Mouse (Mus musculus) heart, postnatal 0 days (tissue): ENCODE data around the gene Elp4. TPM values are rescaled to one million over a fixed set of nuclear protein-coding genes. Genes with fewer than 3 reads are reported as not detected.

ENCODE experiments used
- ATAC-seq: fragments of 200-750 bp; cut with Nextera tagmentation; 2 replicates; pipeline ENCODE4 v1.8.0; 2017; ENCODE audit warnings: low read depth, moderate number of reproducible peaks, moderate library complexity; ENCODE audit not compliant: insufficient read depth
- DNase-seq: peaks from one replicate; pipeline ENCODE4 v3.0.0-alpha.2; 2016; ENCODE audit warnings: low spot score
- H3K27ac ChIP-seq: fragments of 300-500 bp; sonication (generic); 2 replicates; pipeline ENCODE4 v1.5.1; 2014; ENCODE audit warnings: low read depth, mild to moderate bottlenecking
- H3K27me3 ChIP-seq: fragments of 300-500 bp; sonication (generic); 2 replicates; pipeline ENCODE4 v1.6.1; 2014; ENCODE audit warnings: low read length, mixed read lengths; ENCODE audit not compliant: control insufficient read depth, insufficient read depth
- H3K36me3 ChIP-seq: fragments of 300-500 bp; sonication (generic); replicated peaks from 2 replicates; pipeline ENCODE4 v1.6.1; 2014; ENCODE audit warnings: low read length, mixed read lengths; ENCODE audit not compliant: control insufficient read depth, insufficient read depth
- H3K4me1 ChIP-seq: fragments of 300-500 bp; sonication (generic); 2 replicates; pipeline ENCODE4 v1.6.1; 2014; ENCODE audit warnings: antibody characterized with exemption; ENCODE audit not compliant: control insufficient read depth, insufficient read depth
- H3K4me2 ChIP-seq: fragments of 300-500 bp; sonication (generic); 2 replicates; pipeline ENCODE4 v1.6.1; 2014; ENCODE audit warnings: low read depth, mild to moderate bottlenecking, low read length, moderate library complexity
- H3K4me3 ChIP-seq: fragments of 300-500 bp; sonication (generic); 2 replicates; pipeline ENCODE4 v1.5.1; 2014; ENCODE audit warnings: low read depth, low read length
- H3K9ac ChIP-seq: fragments of 300-500 bp; sonication (generic); replicated peaks from 2 replicates; pipeline ENCODE4 v1.6.1; 2014; ENCODE audit warnings: low read depth, low read length, mixed read lengths
- H3K9me3 ChIP-seq: fragments of 300-500 bp; sonication (generic); replicated peaks from 2 replicates; pipeline ENCODE4 v1.6.1; 2016; ENCODE audit warnings: low read length; ENCODE audit not compliant: control insufficient read depth
- CTCF ChIP-seq: IDR thresholded peaks from 2 replicates; pipeline ENCODE4 v1.5.1; 2016; ENCODE audit warnings: antibody characterized with exemption, control low read depth, low read depth
- EP300 ChIP-seq: IDR thresholded peaks from 2 replicates; pipeline ENCODE4 v1.6.1; 2016; ENCODE audit warnings: antibody characterized with exemption, low read depth
- WGBS: fragments of 180-500 bp; shearing (Covaris S2); extraction: QIAGEN DNeasy Blood & Tissue Kit; methylation state at CpG from one replicate; pipeline ENCODE4 v1.1.7; 2014; 5-methylcytosine and 5-hydroxymethylcytosine counted together
- polyA plus RNA-seq: library from polyadenylated mRNA; unstranded; fragments of >200 nt; fragmentation: Nextera tagmentation; extraction: Ambion mirVana; gene quantifications from 2 replicates; pipeline ENCODE4 v1.2.1, GENCODE M21; 2015
- total RNA-seq: library from RNA; depleted of rRNA; stranded (reverse); fragments of >200 nt; gene quantifications from 2 replicates; pipeline ENCODE4 v1.2.3, GENCODE M21; 2014; ENCODE audit warnings: low replicate concordance

Gene Elp4
- total and polyA plus RNA-seq, 2 experiments from 2014 or later, result 3.0 to 13.1 TPM

DNA sequence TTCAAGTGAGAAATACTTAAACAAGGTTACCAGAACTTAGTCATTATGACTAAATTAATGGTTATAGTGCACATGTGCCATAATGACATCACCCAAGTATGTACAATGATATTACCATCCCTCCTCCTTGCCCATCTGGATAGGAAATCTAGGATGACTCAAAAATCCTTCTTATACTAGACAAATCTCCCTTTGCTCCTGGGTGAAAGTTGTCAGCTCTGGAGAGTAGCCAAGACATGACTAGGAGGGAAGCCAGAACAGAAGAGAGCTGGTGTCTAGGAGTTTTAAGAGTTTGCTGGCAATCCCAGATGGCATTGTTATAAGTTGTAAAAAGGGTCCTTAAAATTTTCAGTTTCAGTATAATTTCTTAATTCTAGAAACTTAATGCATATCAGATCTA is 106.5 kb downstream of the Elp4 start:
- Histone ChIP-seq H3K36me3 (no peaks in the 10 kb centered on the region), H3K27ac (no peak overlapping the region), H3K9me3 (no peaks in the 10 kb centered on the region), H3K4me2 (no peak overlapping the region), H3K4me3 (no peak overlapping the region), H3K4me1 (0 out of 2 replicates have a peak, but pooled peaks cover 4% of the 10 kb centered on the region), H3K27me3 (no peaks in the 10 kb centered on the region), H3K9ac (no peak overlapping the region)
- ATAC-seq (no peak), DNase-seq (no peak)
- TF ChIP-seq EP300, result no peak
- no peak for TF ChIP-seq CTCF

DNA sequence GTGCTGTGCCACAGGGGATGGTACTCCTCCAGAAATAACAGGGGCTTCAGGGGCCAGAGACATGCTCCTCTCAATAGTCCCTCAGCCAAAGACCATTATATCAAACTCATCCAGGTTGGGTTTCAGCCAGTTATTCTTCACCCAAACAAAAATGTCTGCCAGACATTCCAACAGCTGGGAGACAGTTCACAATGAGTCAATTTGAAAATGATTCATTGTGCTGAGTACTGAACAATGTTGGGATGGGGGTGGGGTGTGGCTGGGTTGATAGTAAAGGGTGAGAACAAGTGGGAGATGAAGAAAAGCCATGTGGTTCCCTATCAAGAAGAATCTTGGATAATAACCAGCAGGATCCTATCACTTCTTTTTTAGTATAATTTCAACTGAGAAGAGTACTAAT is 108.3 kb downstream of the Elp4 start:
- H3K27me3 ChIP-seq, result no peaks in the 10 kb centered on the region

GRCm38 (mm10) chr2:105792339-105793120 is 111.8 kb downstream of the Elp4 start:
- WGBS, result 83% methylated on average over 12 of the region's 12 CpGs
- no peak for DNase-seq
- ATAC-seq, result no peak
- Histone ChIP-seq H3K4me2 (no peak overlapping the region), H3K4me3 (no peak overlapping the region), H3K9me3 (no peaks in the 10 kb centered on the region), H3K4me1 (no peaks in the 10 kb centered on the region), H3K27ac (no peak overlapping the region), H3K9ac (no peak overlapping the region), H3K27me3 (no peaks in the 10 kb centered on the region), H3K36me3 (no peaks in the 10 kb centered on the region)
- TF ChIP-seq EP300 (no peak), CTCF (no peak)

More for the DNA sequence above, 108.3 kb downstream of the Elp4 start:
- TF ChIP-seq CTCF, result no peak
- TF ChIP-seq EP300, result no peak
- no peak overlapping the region for H3K4me2 ChIP-seq
- no peak overlapping the region for H3K9ac ChIP-seq
- H3K4me3 ChIP-seq, result no peak overlapping the region
- 0 out of 2 replicates have a peak, but pooled peaks cover 4% of the 10 kb centered on the region for H3K4me1 ChIP-seq
- H3K36me3 ChIP-seq, result no peaks in the 10 kb centered on the region
- no peaks in the 10 kb centered on the region for H3K9me3 ChIP-seq
- no peak for ATAC-seq
- no peak for DNase-seq
- no peak overlapping the region for H3K27ac ChIP-seq

DNA sequence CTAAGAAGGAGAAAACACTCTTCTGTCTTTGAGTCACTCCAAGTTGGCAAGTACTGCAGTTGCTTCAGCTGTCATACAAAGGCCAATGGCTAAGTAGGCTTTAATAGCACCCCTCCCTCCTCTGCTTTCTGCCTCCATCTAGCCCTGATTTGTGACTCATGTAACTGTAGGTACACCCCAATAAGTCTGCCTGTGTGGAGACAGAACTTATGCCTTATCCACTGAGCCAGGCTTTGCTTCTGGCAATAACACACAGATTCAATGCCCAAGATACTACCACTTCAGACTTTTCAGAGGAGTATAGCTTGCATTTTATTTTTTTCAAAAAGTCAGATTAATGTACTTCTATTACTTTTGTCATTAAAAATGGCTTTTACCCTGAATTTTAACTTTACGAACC is 114.4 kb downstream of the Elp4 start:
- WGBS, result 98% methylated on average over 1 of the region's 1 CpGs
- Histone ChIP-seq H3K27me3 (no peaks in the 10 kb centered on the region), H3K27ac (no peak overlapping the region), H3K4me2 (no peak overlapping the region), H3K9me3 (no peaks in the 10 kb centered on the region), H3K36me3 (no peaks in the 10 kb centered on the region), H3K9ac (no peak overlapping the region), H3K4me1 (no peaks in the 10 kb centered on the region), H3K4me3 (no peak overlapping the region)
- DNase-seq (no peak), ATAC-seq (no peak)
- TF ChIP-seq EP300 (no peak), CTCF (no peak)

DNA sequence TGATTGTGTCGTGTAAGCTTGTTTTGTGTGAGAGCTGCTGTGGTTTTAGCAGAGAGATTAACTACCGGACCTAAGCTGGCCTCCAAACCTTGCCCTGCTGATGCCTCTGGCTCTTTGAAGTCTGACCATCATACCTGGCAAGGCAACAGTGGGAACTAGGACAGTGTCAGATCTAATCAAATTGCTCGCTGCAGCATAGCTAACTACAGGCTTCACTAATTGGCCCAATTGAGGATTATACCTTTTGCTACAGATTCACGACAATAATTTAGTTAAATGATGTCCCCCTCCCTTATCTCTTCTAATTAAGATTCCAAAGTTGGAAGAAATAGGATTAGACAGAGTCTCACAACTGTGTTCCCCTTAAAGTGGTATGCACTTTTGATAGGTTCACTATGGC is 116.6 kb downstream of the Elp4 start:
- no peaks in the 10 kb centered on the region for H3K36me3 ChIP-seq
- TF ChIP-seq EP300 (no peak), CTCF (no peak)
- no peak overlapping the region for H3K9ac ChIP-seq
- DNase-seq, result no peak
- H3K4me2 ChIP-seq, result no peak overlapping the region
- no peaks in the 10 kb centered on the region for H3K9me3 ChIP-seq
- H3K27me3 ChIP-seq, result no peaks in the 10 kb centered on the region
- no peak for ATAC-seq
- no peak overlapping the region for H3K4me3 ChIP-seq
- no peaks in the 10 kb centered on the region for H3K4me1 ChIP-seq
- 82% methylated on average over 4 of the region's 4 CpGs for WGBS
- H3K27ac ChIP-seq, result no peak overlapping the region

- DNase-seq, result no peak
- WGBS, result 53% methylated on average over 2 of the region's 2 CpGs
- Histone ChIP-seq H3K4me3 (no peak overlapping the region), H3K27ac (no peak overlapping the region), H3K9me3 (no peaks in the 10 kb centered on the region), H3K4me1 (no peaks in the 10 kb centered on the region), H3K4me2 (no peak overlapping the region), H3K9ac (no peak overlapping the region), H3K27me3 (no peaks in the 10 kb centered on the region), H3K36me3 (no peaks in the 10 kb centered on the region)
- ATAC-seq, result no peak
- no peak for TF ChIP-seq CTCF
- TF ChIP-seq EP300, result no peak
Observed at GRCm38 (mm10) chr2:105786986-105787385, 117.4 kb downstream of the Elp4 start.
